Mouse (Mus musculus): ENCODE data around the gene Brca1.

DNA sequence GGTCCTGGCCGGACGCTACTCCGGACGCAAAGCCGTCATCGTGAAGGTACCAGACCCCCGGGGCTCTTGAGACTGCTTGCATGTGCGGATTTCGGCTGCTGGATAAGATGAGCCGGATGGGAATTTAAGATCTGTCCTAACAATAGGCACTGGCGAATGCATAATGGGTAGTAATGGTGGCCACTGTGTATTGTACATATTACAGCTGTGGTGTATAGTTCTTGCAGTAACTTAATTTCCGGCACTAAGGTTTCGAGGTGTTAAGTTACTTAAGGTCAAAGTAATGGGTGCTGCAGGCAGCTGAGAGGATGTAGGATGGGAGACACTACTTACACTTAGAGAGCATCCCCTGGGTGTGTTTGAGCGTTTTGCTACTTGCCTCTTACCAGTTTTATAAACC is 109.0 kb downstream of the Brca1 start:
- TF ChIP-seq POLR2A (IDR thresholded peaks at IDR 0.05; ENCODE audit: borderline replicate concordance, insufficient read depth, low read length) = no peak
- TF ChIP-seq CTCF (IDR thresholded peaks at IDR 0.05; ENCODE audit: borderline replicate concordance, insufficient read depth, low read depth, low read length) = no peak

Measured in cerebellum, adult 2 months (tissue).